Mouse (Mus musculus) megakaryocyte, embryonic 14.5 days (primary cell): ENCODE data around the gene Entpd1.

Experiments
- FLI1 ChIP-seq: IDR thresholded peaks from 2 replicates; pipeline ENCODE4 v1.6.1; 2012; ENCODE audit warnings: low read length, inconsistent platforms, mixed read lengths
- GATA1 ChIP-seq: IDR thresholded peaks from 3 replicates; pipeline ENCODE4 v1.6.1; 2012; ENCODE audit warnings: mixed read lengths, low read length, inconsistent platforms, borderline replicate concordance

DNA sequence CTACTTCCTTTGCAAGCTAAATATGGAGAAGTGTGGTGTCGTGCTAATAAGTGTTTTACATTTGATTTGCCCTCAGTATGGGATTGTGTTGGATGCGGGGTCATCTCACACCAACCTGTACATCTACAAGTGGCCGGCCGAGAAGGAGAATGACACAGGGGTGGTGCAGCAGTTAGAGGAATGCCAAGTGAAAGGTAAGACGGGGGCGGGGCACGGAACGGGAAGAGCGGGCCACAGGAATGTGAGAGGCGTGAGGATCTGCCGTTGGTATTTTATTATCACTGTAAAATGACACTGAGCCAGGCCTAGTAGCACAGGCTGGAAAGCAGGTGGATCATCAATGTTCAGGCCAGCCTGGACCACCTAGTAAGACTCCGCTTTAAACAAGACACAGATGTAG, 108.2 kb downstream of the Entpd1 start:
- no peak for TF ChIP-seq GATA1
- no peak for TF ChIP-seq FLI1
